Mouse (Mus musculus) spleen, adult 10 weeks (tissue): Measurements from ENCODE around the gene Scgb1b24. TPM values are rescaled to one million over a fixed set of nuclear protein-coding genes. Genes with fewer than 3 reads are reported as not detected.

ENCODE experiments used
- polyA plus RNA-seq: library from polyadenylated mRNA; stranded (reverse); fragments of 350-450 nt; fragmentation: Illumina TruSeq; extraction: RNeasy Lipid Tissue Mini Kit (QIAGEN cat#74804); gene quantifications from one replicate; pipeline ENCODE4 v1.2.3, GENCODE M21; 2015; ENCODE audit warnings: low replicate concordance; ENCODE audit not compliant: insufficient read depth

The Scgb1b24 gene
- not detected for polyA plus RNA-seq

GRCm38 (mm10) chr7:33743499-33743898 is at the start of gene Scgb1b24:
Gene Scgb1b24, plus strand, starts transcription at chr7:33743799.

GRCm38 (mm10) chr7:33739212-33739611 is 4.4 kb upstream of the Scgb1b24 start, which contains the start of gene Scgb2b24:
Gene Scgb2b24, minus strand, starts transcription at chr7:33739312.

Other genes with a start within 250 kb of the Scgb1b24 start
- gene Scgb2b21, start 223.3 kb upstream of the Scgb1b24 start, polyA plus RNA-seq: not detected
- gene Scgb2b24, start 4.5 kb upstream of the Scgb1b24 start, polyA plus RNA-seq: not detected
- not detected for gene Scgb2b26, start 201.2 kb downstream of the Scgb1b24 start, polyA plus RNA-seq